Mouse (Mus musculus): ENCODE measurements around the gene Cggbp1. TPM values are rescaled to one million over a fixed set of nuclear protein-coding genes. Genes with fewer than 3 reads are reported as not detected.
A peak's percentile ranks its signal among the peaks of the same experiment; 100 is the strongest.

The Cggbp1 gene
- polyA plus RNA-seq, 1 experiment from 2014 or later = 56.2 TPM

DNA sequence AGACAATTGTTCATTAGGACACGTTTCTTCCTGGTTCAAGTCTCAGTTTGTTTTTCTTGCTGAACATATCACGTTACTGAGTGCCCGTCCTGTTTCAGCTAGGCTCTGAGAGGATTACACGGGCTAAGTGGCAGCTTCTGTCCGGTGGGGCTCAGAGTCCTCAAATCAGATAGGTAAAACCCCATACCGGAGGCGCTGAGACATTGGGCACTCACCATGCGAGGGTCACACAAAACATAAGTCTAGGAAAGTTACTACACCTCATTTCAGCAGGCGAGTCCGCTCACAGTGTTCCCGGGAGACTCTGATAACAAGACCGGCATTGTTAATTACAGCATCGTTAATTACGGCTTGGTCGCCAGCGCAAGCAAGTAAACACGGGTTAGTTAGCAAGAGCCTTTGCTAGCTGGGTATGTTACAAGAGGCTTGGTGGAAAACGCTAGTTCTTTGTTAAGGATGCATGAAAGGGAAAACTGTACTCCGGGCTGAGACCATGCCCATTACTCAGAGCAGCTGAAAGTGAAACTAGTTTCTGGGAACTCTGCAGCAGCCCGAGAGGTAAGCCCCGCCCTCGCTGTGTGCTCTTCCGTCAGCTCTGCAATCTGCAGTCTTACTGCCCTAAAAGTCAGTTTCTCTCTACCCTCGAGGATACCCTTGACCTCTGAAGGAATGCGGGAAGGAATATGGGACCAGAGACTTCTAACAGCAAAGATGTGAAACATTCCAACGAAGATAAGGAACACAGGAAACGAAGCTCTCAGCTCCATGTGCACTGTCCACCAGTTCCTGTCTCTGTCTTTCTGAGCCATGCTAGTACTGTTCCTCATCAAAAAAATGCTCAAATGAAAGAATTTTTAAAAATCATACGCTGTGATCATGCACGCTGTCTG, 21.9 kb downstream of the Cggbp1 start:
- DNase-seq (ENCODE audit: low spot score) = peak; percentile 82

DNA sequence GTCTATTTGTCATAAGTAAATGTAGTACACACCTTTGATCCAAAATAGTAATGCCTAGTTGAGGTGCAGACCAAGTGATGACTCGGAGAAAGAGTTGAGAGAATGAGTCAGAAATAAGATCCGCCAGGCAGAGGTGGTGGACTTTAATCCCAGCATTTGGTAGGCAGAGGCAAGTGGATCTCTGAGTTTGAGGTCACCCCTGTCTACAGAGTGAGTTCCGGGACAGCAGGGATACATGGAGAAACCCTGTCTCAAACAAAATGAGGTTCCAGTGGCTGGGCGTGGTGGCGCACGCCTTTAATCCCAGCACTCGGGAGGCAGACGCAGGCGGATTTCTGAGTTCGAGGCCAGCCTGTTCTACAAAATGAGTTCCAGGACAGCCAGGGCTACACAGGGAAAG, 23.6 kb downstream of the Cggbp1 start:
- no peak for DNase-seq (ENCODE audit: low spot score)

DNA sequence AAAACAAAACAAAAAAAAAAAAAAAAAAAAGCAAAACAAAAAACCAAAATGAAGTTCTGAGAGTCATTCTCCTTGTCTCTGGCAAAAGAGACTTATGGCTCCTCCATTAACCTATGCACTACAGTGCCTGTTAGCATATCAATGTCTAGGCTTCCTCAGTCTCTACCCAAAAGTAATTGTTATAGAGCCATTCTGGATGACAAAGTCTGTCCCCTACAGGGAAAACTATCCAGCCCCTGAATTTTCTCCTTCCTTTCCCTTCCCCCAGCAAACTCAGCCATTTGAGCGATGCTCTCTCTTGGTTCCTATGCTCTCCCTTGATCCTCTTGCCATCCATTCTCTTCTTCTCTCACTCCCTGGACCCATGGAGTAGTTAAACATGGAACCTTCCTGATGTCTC, 24.0 kb downstream of the Cggbp1 start:
- DNase-seq (ENCODE audit: low spot score) = no peak

DNA sequence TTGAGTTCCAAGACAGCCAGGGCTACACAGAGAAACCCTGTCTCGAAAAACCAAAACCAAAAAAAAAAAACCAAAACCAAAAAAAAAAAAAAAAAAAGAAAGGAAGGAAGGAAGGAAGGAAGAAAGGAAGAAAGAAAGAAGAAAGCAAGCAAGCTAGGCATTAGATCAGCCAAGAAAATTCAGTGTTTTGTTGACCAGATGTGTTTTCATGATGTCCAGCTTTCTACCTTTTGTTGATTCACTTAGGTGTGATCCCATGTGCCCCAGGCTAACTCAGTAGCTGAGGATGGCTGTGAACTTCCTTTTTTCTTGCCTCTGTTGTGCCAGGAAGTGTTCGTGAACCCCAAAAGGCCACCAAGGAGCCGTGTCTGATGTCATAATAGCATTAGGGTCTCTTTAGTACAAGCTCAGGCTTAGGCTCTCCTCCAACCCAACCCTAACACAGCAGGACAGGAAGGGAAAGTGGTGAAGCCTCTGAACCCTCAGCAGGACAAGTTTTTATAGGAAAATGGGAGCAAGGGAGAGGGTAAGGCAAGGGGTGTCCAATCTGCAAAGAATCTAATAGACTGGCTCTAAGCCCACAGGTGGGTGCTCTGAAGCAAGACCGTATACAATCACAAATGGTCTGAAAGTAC, 25.0 kb downstream of the Cggbp1 start:
- DNase-seq (ENCODE audit: low spot score) = no peak

DNA sequence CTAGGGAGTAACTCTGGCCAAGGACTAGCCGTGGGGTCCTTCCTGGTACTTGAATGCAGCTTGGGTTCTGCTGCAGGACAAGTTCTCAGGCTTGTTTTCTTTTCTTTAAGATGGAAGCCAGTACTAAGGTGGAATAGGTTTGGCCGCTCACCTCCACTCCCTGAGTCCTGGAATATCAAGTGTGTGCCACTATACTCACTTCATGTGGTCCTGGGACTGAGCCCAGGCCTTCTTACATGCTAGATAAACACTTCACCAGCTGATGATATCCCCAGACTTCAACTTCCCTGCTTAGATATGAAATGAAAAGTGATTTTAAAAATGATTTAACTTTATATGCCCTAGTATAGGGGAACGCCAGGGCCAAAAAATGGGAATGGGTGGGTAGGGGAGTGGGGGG, 25.5 kb downstream of the Cggbp1 start:
- DNase-seq (ENCODE audit: low spot score) = no peak

DNA sequence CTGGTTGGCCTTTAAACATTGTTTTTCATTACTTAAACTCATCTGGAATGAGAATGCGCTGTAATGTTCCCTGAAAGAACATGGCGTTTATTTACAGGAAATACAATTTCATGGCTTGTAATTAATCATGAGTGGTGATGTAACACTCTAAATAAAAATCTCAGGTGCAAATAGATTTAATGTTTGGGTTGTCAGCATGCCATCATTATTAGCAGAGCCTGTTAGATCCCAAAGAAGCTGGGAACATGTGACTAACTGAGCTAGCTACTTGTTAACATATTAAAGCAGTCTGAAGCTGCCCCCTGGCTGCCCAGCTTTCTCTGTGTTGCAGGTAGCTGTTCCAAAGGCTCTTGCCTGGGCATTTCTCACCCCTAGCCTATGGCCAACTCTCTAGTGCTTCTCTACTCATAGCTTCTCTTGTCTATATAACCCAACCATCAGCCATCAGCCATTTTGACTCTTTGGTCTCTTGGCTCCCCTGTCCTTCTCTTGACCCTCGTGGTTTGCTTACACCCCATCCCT, 26.9 kb downstream of the Cggbp1 start:
- DNase-seq (ENCODE audit: low spot score) = no peak

DNA sequence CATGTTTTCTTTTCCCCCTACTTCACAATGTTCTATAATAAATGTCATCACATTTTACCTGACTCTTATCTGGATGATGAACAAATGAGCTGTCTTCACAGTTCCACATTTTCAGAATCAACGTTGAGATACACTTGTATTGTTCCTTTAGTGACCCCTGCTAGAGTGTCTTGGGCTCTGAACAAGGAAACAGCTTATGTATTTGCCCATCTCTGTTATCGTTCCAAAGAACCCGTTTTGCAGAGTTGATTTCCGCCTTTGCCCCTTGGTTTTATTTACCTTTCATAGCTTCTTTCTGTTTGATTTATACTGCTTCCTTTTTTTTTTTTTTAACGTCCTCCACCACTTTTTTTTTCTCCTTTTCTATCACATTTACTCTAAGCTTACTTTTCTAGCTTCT, 27.9 kb downstream of the Cggbp1 start:
- no peak for DNase-seq (ENCODE audit: low spot score)

DNA sequence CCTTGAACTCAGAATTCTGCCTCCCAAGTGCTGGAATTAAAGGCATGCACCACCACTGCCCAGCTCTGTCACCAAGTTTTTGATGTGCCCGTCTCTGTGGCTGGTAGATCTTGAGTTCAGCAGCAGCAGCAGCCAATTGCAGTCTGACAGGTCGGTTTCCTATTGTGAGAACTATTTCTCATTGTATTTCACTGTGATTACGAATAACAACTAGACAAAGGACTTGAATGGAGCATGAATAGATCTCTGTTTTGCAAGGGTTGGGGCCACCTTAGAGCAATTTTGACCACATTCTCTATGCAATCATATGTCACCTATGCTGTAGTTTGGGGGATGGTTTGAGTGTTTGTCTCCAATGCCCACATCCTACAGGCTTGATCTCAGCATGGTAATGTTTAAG, 29.2 kb downstream of the Cggbp1 start:
- no peak for DNase-seq (ENCODE audit: low spot score)

DNA sequence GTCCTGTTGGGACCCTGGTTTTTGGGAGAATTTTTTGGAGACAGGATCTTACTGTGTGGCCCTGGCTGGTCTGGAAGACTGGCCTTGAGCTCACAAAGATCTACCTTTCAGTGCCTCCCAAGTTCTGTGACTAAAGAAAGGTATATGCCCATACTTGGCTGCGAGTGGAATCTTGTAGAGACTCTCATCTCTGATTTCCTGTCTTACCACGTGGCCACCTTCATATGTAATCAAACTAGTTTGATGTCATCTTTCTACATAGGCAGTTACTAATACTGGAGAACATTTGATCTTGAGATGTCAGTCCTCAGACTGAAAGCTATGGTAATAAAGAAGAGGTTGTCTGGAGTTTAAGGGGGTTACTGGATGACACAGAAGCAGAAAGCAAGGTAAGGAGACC, 29.6 kb downstream of the Cggbp1 start:
- DNase-seq (ENCODE audit: low spot score) = no peak

DNA sequence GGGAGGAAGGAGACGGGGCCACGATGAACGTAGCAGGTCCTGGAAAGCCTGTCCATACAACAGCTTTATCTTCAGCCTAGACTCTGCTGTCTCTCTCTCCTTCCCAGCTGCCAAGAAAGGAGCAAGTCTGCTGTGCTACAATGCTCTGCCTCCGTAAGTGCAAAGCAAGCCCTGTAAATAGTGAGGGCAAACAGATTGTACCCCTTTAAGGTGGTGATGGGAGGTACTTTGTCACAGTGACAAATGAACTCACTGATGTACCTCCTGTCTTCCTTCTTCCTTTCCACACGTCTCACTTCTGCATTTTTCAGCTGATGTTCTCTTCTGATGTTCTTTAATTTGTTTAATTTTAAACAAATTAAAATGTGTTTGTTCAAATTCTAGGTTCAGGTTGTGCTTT, 32.1 kb downstream of the Cggbp1 start:
- DNase-seq (ENCODE audit: low spot score) = no peak

DNA sequence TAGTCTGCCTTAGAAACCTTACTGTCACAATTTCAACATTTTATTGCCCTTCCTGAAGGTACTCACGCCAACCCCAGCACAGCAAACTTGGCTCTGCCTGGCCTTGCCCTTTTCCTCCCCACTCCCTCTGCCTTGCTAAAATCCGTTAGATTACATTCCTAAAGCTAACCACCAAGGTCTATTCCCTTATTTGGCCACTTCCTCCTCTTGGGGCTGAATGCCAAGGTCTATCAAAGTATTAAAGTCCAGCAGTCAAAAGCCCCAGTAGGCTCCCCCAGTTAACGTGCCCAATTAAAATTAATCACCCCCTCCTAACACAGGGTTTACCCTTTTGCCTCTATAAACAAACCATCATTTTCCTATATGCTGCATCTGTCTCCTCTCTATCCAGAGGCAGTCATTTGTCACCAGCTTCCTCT, 32.6 kb downstream of the Cggbp1 start:
- no peak for DNase-seq (ENCODE audit: low spot score)

DNA sequence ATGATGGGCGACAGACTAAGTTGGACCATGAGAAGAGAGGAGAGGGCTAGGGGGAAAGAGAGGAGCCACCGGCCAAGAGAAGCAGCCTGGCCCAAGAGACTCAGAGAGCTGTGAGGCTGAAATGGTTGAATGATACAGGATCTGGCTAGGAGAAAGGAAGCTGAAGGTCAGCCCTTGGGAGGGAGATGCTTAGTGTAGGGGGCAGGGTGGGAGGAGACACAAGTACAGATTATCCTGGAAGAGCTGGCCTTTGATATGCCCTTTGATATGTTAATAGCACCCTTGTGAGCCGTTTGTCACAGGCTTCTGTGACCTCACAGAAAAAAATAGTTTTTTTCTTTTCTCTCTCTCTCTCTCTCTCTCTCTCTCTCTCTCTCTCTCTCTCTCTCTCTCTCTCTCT, 33.3 kb downstream of the Cggbp1 start:
- no peak for DNase-seq (ENCODE audit: low spot score)

DNA sequence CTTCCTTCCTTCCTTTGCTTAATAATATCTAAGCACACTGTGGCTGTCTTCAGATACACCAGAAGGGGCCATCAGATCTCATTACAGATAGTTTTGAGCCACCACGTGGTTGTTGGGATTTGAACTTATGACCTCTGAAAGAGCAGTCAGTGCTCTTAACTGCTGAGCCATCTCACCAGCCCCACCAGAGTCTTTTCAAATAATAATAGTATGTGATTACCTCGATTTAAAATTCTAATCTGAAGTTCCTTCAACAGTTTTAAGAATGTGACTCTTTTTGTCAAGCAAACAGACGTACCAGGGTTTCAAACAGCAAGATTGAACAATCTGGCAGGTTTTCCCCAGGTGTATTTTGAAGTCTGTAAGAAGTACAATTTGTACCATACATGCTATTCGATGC, 33.8 kb downstream of the Cggbp1 start:
- no peak for DNase-seq (ENCODE audit: low spot score)

DNA sequence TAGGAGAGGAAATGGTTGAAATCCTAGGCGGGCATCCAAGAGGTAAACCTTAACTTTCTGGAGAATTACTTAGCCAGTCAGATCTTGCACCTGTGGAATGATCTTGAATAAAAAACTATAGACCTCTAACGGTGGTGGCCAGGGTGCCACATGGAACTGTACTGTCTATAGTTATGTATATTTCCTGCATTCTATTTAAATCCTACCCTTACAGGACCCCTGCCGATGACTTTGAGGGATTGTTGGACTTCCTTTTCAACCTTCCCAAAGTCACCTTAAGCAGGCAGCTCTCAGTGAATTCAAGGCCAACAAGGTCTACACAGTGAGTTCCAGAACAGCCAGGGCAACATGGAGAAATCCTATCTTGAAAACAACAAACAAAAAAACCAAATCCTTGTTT, 37.7 kb downstream of the Cggbp1 start:
- DNase-seq (ENCODE audit: low spot score) = no peak

DNA sequence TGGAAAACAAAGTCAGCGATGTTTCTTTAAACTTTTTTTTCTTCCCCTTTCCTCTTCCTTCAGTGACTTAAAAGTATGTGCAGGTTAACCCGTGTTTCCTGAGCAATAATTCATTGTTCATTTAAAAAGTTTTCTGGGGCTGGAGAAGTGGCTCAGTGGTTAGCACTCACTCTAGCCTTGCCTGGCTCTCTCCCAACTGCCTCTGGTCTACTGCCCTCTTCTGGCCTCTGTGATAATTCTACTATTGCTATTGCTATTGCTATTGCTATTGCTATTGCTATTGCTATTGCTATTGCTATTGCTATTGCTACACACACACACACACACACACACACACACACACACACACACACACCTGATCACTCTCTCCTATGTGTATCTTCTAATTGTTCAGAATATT, 47.3 kb downstream of the Cggbp1 start:
- peak; percentile 19 for DNase-seq (ENCODE audit: low spot score)

DNA sequence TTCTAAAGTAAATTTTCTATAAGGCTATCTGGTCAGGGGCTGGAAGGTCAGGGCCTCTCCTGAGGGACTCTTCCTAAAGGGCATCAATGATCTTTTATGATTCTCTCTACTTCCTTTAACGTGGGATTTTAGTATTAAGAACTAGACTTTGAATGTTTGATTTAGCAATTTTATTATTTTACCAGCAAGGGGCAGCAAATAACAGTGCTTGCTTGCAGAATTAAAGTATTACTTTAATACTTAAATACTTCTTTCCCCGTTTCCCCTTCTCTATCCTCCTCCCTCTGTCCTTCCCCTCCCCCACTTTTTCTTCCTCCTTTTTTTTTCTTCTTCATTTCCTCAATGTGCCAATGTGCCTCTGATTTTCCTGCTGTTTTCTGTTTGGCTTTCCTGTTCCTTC, 51.5 kb downstream of the Cggbp1 start:
- DNase-seq (ENCODE audit: low spot score) = no peak

DNA sequence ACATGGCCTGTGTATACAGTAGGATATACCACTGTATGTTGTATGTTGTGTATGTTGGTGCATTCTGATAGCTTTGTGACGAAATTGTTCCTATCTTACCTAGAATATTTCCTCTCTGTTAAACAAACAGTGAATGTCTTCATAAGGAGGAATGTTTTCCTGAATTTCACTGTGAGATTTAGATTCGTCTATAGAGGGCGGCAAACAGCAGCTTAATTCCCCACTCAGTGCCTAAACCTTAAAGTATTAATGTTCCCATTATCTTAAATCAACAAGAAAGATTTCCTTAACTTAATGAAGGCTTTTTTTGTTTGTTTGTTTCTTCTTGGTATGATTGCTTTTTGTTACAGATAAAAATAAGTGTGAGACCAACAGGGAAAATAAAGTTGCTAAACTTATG, 55.3 kb downstream of the Cggbp1 start:
- DNase-seq (ENCODE audit: low spot score) = no peak

DNA sequence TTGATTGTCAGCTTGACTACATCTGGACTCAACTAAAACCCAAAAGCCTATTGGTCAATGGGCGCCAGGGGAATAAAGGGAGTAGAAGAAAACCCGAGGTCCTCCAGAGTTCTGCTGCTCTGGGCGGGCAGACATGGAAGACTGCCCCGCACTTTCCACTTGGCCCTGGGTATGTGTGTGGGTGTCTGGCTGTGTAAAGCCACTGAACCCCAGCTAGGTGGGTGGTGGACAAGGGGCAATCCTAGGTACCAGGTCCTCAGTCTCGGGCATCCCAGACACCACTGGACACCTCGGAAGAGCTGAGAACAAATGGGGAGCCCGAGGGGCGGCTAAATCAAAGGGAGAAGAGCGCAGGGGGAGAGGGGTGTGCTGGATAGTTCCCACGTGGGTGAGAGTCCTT, 57.0 kb downstream of the Cggbp1 start:
- no peak for DNase-seq (ENCODE audit: low spot score)

Other genes with a start within 250 kb of the Cggbp1 start
- not detected in 2 replicates for gene Csnka2ip, start 249.6 kb upstream of the Cggbp1 start, polyA plus RNA-seq (2015; fragmentation: Nextera tagmentation; extraction: Ambion mirVana)
- 23.4 and 25.1 TPM in 2 replicates for gene 4930453N24Rik, start 80.8 kb upstream of the Cggbp1 start, polyA plus RNA-seq (2015; fragmentation: Nextera tagmentation; extraction: Ambion mirVana)
- 5.1 and 6.2 TPM in 2 replicates for gene Zfp654, start 344 bp upstream of the Cggbp1 start, polyA plus RNA-seq (2015; fragmentation: Nextera tagmentation; extraction: Ambion mirVana)